Mouse (Mus musculus) C2C12 (cell line): Measurements from ENCODE around the gene Ntrk1.

ENCODE experiments used
- CTCF ChIP-seq: IDR thresholded peaks from one replicate; pipeline ENCODE4 v1.5.1; 2011; ENCODE audit not compliant: control insufficient read depth, insufficient read depth, insufficient read length
- MYOD1 ChIP-seq: IDR thresholded peaks from one replicate; pipeline ENCODE4 v1.6.1; 2011; ENCODE audit warnings: low read depth; ENCODE audit not compliant: control insufficient read depth, insufficient read length
- USF1 ChIP-seq: IDR thresholded peaks from one replicate; pipeline ENCODE4 v1.6.1; 2011; ENCODE audit warnings: low read depth, mild to moderate bottlenecking, control low read depth, moderate library complexity

GRCm38 (mm10) chr3:87749977-87750376 lies 45.0 kb downstream of the Ntrk1 start:
- no peak for TF ChIP-seq CTCF
- TF ChIP-seq USF1, result no peak
- no peak for TF ChIP-seq MYOD1
